Mouse (Mus musculus) neural tube, embryonic 13.5 days (tissue): ENCODE results near the gene Zcchc12. TPM values are rescaled to one million over a fixed set of nuclear protein-coding genes. Genes with fewer than 3 reads are reported as not detected.
A peak's percentile ranks its signal among the peaks of the same experiment; 100 is the strongest.

Experiments
- ATAC-seq: fragments of 200-750 bp; cut with Nextera tagmentation; 2 replicates; pipeline ENCODE4 v1.8.0; 2017; ENCODE audit warnings: low read depth, mild to moderate bottlenecking, moderate TSS enrichment, moderate library complexity
- H3K27ac ChIP-seq: fragments of 300-500 bp; sonication (generic); replicated peaks from 2 replicates; pipeline ENCODE4 v1.5.1; 2015; ENCODE audit warnings: moderate library complexity, mild to moderate bottlenecking, inconsistent platforms
- H3K27me3 ChIP-seq: fragments of 300-500 bp; sonication (generic); 2 replicates; pipeline ENCODE4 v1.6.1; 2015; ENCODE audit warnings: mild to moderate bottlenecking, inconsistent platforms
- H3K36me3 ChIP-seq: fragments of 300-500 bp; sonication (generic); 2 replicates; pipeline ENCODE4 v1.6.1; 2015; ENCODE audit warnings: mild to moderate bottlenecking, inconsistent platforms
- H3K4me1 ChIP-seq: fragments of 300-500 bp; sonication (generic); replicated peaks from 2 replicates; pipeline ENCODE4 v1.6.1; 2015; ENCODE audit warnings: inconsistent platforms
- H3K4me2 ChIP-seq: fragments of 300-500 bp; sonication (generic); 2 replicates; pipeline ENCODE4 v1.6.1; 2015; ENCODE audit warnings: inconsistent platforms, mild to moderate bottlenecking, moderate library complexity
- H3K4me3 ChIP-seq: fragments of 300-500 bp; sonication (generic); 2 replicates; pipeline ENCODE4 v1.5.1; 2015; ENCODE audit warnings: mild to moderate bottlenecking, inconsistent platforms
- H3K9ac ChIP-seq: fragments of 300-500 bp; sonication (generic); 2 replicates; pipeline ENCODE4 v1.6.1; 2015; ENCODE audit warnings: moderate library complexity, mild to moderate bottlenecking, inconsistent platforms
- H3K9me3 ChIP-seq: fragments of 300-500 bp; sonication (generic); 2 replicates; pipeline ENCODE4 v1.6.1; 2016; ENCODE audit warnings: inconsistent platforms
- WGBS: fragments of 180-500 bp; shearing (Covaris S2); methylation state at CpG from one replicate; pipeline ENCODE4 v1.1.7; 2015; 5-methylcytosine and 5-hydroxymethylcytosine counted together
- polyA plus RNA-seq: library from polyadenylated mRNA; unstranded; fragments of >200 nt; fragmentation: Nextera tagmentation; extraction: Ambion mirVana; gene quantifications from 2 replicates; pipeline ENCODE4 v1.2.1, GENCODE M21; 2015

Zcchc12 gene
- 102 and 104 TPM in 2 replicates for polyA plus RNA-seq

DNA sequence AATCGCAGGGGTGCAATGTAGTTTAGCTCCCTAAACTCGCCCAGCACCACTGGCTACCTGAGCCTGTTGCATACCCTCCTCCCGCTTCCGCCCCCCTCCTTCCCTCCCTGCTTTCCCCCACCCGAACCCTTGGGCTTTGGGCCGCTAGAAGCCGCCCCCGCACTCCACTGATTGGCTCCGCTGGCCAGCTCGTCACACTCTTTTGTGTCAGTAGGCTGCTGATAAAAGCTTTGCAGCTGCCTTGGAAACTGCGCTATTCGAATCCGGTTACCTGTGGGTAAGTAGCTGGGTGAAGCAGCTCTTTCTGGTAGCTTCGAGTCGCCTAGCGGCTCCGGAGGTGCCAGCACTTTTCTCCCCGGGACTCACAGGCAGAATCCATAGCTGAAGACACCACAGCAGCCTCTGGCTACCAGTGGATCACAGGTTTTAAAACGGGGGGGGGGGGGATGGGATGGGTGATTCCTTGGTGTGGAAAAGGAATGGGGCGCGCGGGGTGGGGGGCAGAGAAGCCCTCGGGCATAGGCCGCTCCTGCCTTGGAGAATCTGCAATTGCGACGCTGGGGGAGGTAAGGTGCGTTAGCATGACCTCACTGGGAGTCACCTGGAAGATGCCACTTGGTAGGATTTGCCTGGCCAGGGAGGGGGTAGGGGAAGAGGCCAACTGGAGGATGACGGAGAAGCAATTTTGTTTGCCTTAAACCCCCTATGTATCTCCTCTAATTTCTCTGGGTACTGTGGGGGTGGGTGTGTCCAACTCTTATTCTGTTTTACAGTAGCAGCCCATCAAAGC, at the start of gene Zcchc12:
TSS of gene Zcchc12 (plus strand) at position 169 of the 790 bp plus-strand sequence.
- 23% methylated on average over 28 of the region's 28 CpGs for WGBS
- H3K27ac ChIP-seq, result peak within 1 kb of the TSS; percentile 69
- H3K4me2 ChIP-seq, result peak within 1 kb of the TSS; percentile 53
- H3K27me3 ChIP-seq, result no peaks in the 10 kb centered on the region
- ATAC-seq, result peak; percentile 81
- H3K36me3 ChIP-seq, result no peaks in the 10 kb centered on the region
- H3K9ac ChIP-seq, result peak within 1 kb of the TSS; percentile 69
- H3K9me3 ChIP-seq, result no peaks in the 10 kb centered on the region
- H3K4me1 ChIP-seq, result peaks cover 30% of the 10 kb centered on the region
- peak within 1 kb of the TSS; percentile 42 for H3K4me3 ChIP-seq

DNA sequence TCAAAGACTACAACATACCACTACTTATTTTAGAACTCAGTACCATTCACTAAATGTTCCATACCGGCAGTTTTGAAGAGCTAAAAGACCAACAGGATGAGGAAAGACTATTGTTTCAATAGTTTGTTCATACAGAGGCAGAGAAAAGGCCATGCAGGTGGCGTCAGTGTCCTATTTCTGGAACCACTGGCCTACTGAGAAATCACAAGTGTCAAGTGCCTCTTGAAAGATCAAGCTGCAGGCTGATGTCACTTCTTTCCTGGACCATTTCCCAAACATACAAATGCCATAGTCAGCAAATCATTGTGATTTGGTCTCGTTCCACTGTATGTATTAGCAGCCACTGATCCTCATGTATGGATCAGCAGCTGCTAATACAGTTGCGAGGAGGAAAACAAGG, 49.0 kb upstream of the Zcchc12 start:
- Histone ChIP-seq H3K4me3 (no peak overlapping the region), H3K4me2 (no peak overlapping the region), H3K4me1 (no peaks in the 10 kb centered on the region), H3K27ac (no peak overlapping the region), H3K27me3 (no peaks in the 10 kb centered on the region), H3K9ac (no peak overlapping the region), H3K36me3 (no peaks in the 10 kb centered on the region), H3K9me3 (no peaks in the 10 kb centered on the region)
- ATAC-seq, result no peak
- 73% methylated on average over 4 of the region's 4 CpGs for WGBS

DNA sequence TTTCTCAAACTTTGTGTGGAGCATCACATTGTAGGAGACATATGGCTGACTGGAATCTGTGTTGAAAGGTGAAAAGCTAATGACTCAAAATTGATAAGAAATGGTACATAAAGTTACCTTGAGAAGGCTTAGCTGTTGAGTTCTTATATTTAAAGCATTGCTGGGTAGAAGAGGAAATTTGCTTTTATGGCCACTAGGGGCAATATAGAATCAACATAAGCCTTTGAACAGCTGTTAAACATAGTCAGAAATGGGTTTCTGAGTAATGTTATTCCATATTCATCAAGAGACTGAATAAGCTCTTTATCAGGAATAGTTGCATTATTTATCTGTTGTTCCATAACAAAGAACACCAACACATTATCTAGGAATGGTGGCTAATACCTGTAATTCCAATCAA, 45.6 kb upstream of the Zcchc12 start:
- Histone ChIP-seq H3K27ac (no peak overlapping the region), H3K9me3 (no peaks in the 10 kb centered on the region), H3K9ac (no peak overlapping the region), H3K4me2 (no peak overlapping the region), H3K4me1 (no peaks in the 10 kb centered on the region), H3K36me3 (no peaks in the 10 kb centered on the region), H3K4me3 (no peak overlapping the region), H3K27me3 (no peaks in the 10 kb centered on the region)
- ATAC-seq, result no peak

DNA sequence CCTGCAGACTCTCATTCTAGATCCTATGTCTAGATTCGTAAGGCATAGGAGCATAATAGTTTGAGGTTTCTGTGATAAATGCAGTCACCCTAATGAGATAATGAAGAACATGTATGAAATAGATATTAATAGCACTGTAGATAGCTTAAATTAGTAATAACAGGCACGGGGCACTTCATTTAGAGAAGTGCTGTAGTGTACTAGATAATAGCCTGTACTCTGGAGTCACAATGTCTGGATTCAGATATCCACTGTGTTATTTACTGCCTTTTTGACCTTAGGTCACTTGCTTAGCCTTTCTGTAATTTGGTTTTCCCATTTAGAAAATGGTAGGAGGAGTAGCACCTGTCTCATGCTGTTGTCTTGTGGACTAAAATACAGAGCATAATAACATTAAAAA, 39.0 kb upstream of the Zcchc12 start:
- Histone ChIP-seq H3K9me3 (no peaks in the 10 kb centered on the region), H3K4me1 (no peaks in the 10 kb centered on the region; the same call in 1 of the 2 replicates), H3K36me3 (no peaks in the 10 kb centered on the region), H3K4me3 (no peak overlapping the region), H3K27me3 (no peaks in the 10 kb centered on the region), H3K4me2 (no peak overlapping the region), H3K27ac (no peak overlapping the region), H3K9ac (no peak overlapping the region)
- ATAC-seq, result no peak
- 79% methylated on average over 2 of the region's 2 CpGs for WGBS

DNA sequence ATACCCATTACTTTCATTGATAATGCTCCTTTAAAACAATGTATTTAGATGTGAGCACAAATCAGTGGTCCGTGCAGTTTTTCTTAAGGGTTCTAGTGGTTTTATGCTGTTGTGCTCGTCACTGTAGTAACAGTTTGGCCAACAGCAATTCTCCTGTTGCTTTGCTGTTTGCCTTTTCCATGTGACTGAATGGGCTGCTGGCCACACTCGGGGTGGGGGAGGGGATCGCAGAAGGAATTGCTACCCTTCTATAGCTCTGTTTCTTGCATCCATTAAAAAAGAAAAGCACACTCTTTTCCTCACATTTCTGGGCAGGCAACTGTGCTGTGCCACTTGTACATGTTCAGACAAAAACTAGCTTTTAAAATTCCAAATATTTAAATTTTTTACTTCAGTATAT, 34.1 kb upstream of the Zcchc12 start:
- Histone ChIP-seq H3K9ac (no peak overlapping the region), H3K36me3 (no peaks in the 10 kb centered on the region), H3K4me3 (no peak overlapping the region), H3K27ac (no peak overlapping the region), H3K9me3 (no peaks in the 10 kb centered on the region), H3K4me2 (no peak overlapping the region), H3K4me1 (no peaks in the 10 kb centered on the region; the same call in 1 of the 2 replicates), H3K27me3 (no peaks in the 10 kb centered on the region)
- no peak for ATAC-seq
- WGBS, result 30% methylated on average over 4 of the region's 4 CpGs

DNA sequence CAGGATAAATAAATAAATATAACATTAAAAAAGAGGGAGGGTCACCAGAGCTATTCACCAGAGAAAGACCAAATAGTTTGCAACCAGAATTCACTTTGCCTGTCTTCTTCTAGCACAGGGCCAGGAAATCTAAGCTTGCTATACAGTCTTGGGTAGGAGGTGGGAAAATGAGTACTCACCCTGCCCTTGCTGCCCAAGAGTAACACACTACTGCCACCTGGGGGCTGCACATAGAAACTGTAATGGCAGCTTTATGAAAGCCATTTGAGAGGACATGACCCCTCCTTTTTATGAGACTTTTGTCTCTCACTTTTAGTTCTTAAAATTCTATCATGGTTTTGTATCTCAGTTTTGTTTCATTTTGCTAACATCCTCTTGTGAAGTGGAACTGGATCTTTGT, 12.1 kb upstream of the Zcchc12 start:
- Histone ChIP-seq H3K4me1 (no peaks in the 10 kb centered on the region), H3K4me3 (no peak overlapping the region), H3K9me3 (no peaks in the 10 kb centered on the region), H3K9ac (no peak overlapping the region), H3K4me2 (no peak overlapping the region), H3K27ac (no peak overlapping the region), H3K36me3 (no peaks in the 10 kb centered on the region), H3K27me3 (no peaks in the 10 kb centered on the region)
- no peak for ATAC-seq

DNA sequence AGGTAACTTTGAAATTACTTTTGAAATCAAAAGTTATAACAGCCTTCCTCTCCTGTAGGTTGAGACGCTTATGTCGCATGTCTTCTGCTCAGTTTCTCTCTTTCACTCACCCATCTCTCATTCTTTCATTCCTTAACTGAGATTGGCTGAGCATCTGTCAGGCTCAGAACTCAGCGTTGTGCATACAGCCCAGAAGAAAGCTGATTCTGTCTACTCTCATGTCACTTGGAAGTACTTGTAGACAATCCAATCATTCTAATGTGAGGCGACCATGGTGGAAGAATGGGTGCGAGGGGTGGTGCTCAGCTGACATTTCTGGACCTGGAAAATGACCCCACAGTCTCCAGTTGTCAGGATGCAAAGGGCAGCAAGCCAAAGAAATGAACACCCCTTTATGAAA, 9.7 kb upstream of the Zcchc12 start:
- 64% methylated on average over 5 of the region's 5 CpGs for WGBS
- no peak for ATAC-seq

DNA sequence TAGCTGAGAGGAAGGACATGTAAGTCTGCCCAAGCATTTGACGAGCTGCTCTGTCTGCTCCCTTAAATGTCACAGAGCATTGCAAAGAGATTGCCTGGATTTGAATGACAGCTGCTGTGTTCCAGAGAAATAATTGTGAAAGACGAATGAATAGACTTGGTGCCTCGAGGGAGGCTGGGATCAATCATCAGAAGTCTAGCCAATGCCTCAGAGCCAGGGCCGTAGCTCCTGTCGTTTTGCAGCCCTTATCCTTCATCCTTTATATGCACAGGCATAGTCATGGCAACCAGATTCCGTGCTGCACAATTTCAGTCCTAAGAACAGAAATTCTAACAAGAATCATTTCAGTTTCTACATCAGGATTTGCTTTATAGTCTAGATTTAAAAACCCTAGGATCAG, 9.3 kb upstream of the Zcchc12 start:
- H3K4me1 ChIP-seq, result no peaks in the 10 kb centered on the region
- no peak overlapping the region for H3K27ac ChIP-seq
- no peak overlapping the region for H3K4me2 ChIP-seq
- no peaks in the 10 kb centered on the region for H3K9me3 ChIP-seq
- ATAC-seq, result no peak
- H3K4me3 ChIP-seq, result no peak overlapping the region
- H3K36me3 ChIP-seq, result no peaks in the 10 kb centered on the region
- no peaks in the 10 kb centered on the region for H3K27me3 ChIP-seq
- no peak overlapping the region for H3K9ac ChIP-seq
- 45% methylated on average over 6 of the region's 6 CpGs for WGBS

More for the DNA sequence above, 9.7 kb upstream of the Zcchc12 start:
- H3K4me2 ChIP-seq, result no peak overlapping the region
- H3K4me1 ChIP-seq, result no peaks in the 10 kb centered on the region
- no peak overlapping the region for H3K9ac ChIP-seq
- no peaks in the 10 kb centered on the region for H3K27me3 ChIP-seq
- no peak overlapping the region for H3K4me3 ChIP-seq
- H3K36me3 ChIP-seq, result no peaks in the 10 kb centered on the region
- H3K9me3 ChIP-seq, result no peaks in the 10 kb centered on the region
- no peak overlapping the region for H3K27ac ChIP-seq

DNA sequence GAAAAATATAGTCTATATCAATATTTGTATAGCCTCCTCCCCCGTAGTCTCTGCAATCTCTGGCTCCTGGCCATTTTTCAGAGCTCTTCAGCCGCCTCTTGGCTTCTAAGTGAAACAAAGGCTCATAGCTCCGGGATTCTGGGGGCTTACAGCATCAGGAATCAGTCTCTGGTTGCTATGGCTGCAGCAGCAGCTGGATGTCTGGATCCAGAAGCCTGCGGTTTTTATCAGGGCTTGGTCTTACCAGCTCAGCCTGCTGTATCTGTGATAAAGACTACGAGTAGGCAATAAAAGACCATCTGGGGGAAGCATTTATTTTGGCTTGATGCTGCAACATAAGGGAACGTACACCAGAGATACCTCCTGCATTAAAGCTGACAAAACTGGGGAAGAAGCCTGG, 1.8 kb upstream of the Zcchc12 start:
- H3K9me3 ChIP-seq, result no peaks in the 10 kb centered on the region
- no peak overlapping the region for H3K4me3 ChIP-seq
- peak; percentile 68 for ATAC-seq
- H3K4me2 ChIP-seq, result no peak overlapping the region
- H3K36me3 ChIP-seq, result no peaks in the 10 kb centered on the region
- 20% methylated on average over 6 of the region's 6 CpGs for WGBS
- no peaks in the 10 kb centered on the region for H3K27me3 ChIP-seq
- H3K27ac ChIP-seq, result peak overlapping the region; percentile 42
- H3K9ac ChIP-seq, result no peak overlapping the region
- peaks cover 30% of the 10 kb centered on the region for H3K4me1 ChIP-seq

DNA sequence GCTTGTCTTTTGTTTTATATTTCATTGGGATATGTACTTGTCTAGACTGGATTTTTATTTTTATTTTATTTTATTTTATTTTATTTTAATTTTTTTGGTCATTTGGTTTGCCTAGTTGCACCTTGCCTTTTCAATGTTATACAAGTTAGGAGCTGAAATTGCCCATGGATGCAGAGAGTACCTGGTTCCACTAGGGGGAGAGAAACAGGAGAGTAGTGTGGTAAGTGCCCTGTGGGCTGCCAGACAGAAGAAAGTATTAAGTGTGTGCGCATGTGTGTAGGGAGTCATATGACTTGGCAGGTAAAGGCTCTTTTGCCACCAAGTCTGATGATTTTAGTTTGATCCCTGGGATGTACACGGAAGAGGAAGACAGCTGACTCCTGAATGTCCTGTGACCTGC, 13.8 kb downstream of the Zcchc12 start:
- no peak overlapping the region for H3K27ac ChIP-seq
- H3K36me3 ChIP-seq, result no peaks in the 10 kb centered on the region
- no peaks in the 10 kb centered on the region for H3K9me3 ChIP-seq
- no peak overlapping the region for H3K9ac ChIP-seq
- no peak overlapping the region for H3K4me3 ChIP-seq
- H3K4me1 ChIP-seq, result no peaks in the 10 kb centered on the region
- 63% methylated on average over 2 of the region's 2 CpGs for WGBS
- no peaks in the 10 kb centered on the region for H3K27me3 ChIP-seq
- no peak overlapping the region for H3K4me2 ChIP-seq
- ATAC-seq, result no peak

DNA sequence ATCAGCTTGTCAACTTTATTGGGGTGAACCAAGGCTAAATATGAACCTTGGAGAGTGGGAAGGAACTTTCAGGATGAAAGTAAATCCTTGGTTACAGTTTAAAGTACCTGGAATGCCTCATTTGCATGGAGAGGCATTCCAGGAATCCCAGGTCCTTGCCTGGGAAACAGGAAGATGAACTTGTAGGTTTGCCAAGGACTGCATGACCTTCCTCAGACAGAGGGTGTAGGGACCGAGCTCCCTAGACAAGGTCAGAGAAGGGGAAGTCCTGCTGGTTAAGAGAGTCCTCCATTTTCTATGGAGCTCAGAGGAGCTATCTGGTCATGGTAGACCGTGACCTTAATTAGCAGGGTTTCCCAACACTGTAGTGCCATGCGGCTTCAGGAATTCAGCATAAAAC, 15.5 kb downstream of the Zcchc12 start:
- no peaks in the 10 kb centered on the region for H3K27me3 ChIP-seq
- ATAC-seq, result no peak
- no peaks in the 10 kb centered on the region for H3K9me3 ChIP-seq
- H3K4me3 ChIP-seq, result no peak overlapping the region
- H3K4me2 ChIP-seq, result no peak overlapping the region
- no peak overlapping the region for H3K9ac ChIP-seq
- H3K4me1 ChIP-seq, result no peaks in the 10 kb centered on the region
- no peak overlapping the region for H3K27ac ChIP-seq
- no peaks in the 10 kb centered on the region for H3K36me3 ChIP-seq
- WGBS, result 91% methylated on average over 3 of the region's 3 CpGs

DNA sequence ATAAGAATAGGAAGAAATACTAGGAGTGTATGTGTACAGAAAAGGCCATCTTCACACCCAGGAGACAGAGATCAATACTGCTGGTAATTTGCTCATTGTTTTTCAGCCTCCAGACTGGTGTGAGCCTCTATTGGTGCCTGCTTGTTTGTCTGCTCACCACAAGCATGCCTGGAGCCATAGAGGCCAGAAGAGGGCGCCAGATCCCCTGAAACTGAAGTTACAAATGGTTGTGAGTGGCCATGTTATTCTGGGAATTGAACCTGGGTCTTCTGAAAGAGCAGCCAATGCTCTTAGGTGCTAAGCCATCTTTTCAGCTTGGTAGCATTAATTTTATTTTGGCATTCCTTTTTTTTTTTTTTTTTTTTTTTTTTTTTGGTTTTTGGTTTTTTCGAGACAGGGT, 25.7 kb downstream of the Zcchc12 start:
- no peaks in the 10 kb centered on the region for H3K27me3 ChIP-seq
- WGBS, result 51% methylated on average over 2 of the region's 2 CpGs
- no peak overlapping the region for H3K4me2 ChIP-seq
- no peaks in the 10 kb centered on the region for H3K4me1 ChIP-seq
- no peak overlapping the region for H3K9ac ChIP-seq
- H3K9me3 ChIP-seq, result no peaks in the 10 kb centered on the region
- no peak overlapping the region for H3K4me3 ChIP-seq
- H3K27ac ChIP-seq, result no peak overlapping the region
- no peak for ATAC-seq
- H3K36me3 ChIP-seq, result no peaks in the 10 kb centered on the region

DNA sequence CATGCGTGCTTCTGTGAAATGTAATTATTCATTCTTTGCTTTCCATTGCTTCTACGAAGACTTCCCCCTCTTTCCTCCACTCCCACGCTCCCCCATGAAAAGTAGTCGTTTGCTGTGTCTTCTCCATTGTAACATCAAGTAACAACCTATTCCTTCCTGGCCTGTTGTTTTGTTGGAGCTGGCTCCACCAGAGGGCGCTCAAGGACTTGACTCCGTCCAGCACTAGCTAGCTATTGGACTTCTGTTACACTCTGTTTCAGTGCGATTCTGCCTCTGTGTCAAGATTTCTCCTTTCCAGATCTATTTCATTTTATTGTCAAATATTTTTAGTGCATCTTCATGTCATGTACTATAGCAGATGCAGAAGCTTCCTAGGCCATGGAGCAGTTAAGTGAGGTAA, 30.1 kb downstream of the Zcchc12 start:
- Histone ChIP-seq H3K4me2 (no peak overlapping the region), H3K4me3 (no peak overlapping the region), H3K36me3 (no peaks in the 10 kb centered on the region), H3K9ac (no peak overlapping the region), H3K27me3 (no peaks in the 10 kb centered on the region), H3K27ac (no peak overlapping the region), H3K4me1 (no peaks in the 10 kb centered on the region), H3K9me3 (no peaks in the 10 kb centered on the region)
- 19% methylated on average over 7 of the region's 7 CpGs for WGBS
- ATAC-seq, result peak; percentile 75
